Mouse (Mus musculus) CH12F3 (cell line): ENCODE measurements at regions not wholly inside any gene's neighbourhood (a gene's known extent, or its start where the extent isn't known, plus 50 kb on each side); places are given as distances from the start of the nearest gene placed in this dataset.

Experiments used
- in situ Hi-C: fragments of 300-500 bp; cut with MboI; formaldehyde crosslinking; loops from 2 replicates; pipeline ENCODE4 v1.14.3; 2020; ENCODE audit warnings: low sequenced_read_pairs

DNA sequence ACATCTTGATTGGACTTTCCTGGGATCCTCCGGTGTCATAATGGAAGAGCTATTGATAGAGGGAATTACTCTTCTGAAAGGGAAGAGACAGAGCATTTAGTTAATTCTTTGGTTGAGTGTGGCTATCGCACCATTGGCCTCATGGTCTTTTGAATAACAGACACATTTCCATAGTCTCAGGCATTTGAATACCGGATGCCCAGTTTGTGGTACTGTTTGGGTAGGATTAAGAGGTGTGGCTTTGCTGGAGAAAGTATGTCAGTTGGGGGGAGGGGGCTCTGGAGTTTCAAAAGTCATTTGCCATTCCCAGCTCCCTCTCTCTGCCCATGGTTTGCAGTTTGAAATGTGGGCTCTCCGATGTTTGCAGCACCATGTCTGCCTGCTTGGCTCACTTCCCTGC is 139.4 kb upstream of the Smim15 start:
- in situ Hi-C loops, result no loop called here

GRCm38 (mm10) chr13:107904051-107904740 is 140.1 kb upstream of the Smim15 start:
- in situ Hi-C loops, result no loop called here

DNA sequence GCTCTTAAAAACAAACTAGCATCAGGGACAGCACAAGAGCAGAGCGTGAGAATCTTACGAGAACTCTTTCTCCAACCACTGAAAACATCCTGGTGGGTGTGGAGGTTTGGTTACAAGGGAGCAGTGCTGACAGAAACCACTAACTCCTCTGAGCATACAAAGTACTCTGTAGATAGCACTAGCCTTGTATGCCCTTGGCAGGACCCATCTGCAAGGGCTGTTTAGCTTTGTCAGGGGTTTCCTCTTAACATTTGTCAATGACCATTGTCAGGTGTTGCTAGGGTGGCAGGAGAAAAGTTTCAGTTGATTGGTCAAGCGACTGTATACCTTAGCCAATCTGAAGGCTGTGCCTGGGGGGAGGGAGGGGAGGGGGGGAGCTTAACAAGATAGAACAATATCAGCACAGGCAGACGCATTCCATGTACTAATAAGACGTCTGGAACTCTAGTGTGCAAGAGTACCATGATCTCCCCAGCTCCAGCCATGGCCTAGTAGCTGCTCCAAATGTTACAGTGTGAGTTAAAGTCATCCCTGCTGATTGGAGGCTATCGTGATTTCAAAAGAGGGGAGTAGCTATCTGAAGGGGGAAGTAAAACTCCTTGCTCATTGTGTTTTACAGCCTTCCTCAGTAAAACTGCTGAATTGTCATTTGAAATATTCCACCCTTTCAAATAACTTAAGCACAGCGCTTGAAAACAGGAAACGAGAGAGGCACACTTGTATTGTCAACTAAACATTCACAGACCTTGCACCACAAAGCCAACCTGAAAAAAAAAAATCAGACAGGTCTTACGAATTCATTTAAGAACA is 140.9 kb upstream of the Smim15 start:
- in situ Hi-C loops, result no loop called here

DNA sequence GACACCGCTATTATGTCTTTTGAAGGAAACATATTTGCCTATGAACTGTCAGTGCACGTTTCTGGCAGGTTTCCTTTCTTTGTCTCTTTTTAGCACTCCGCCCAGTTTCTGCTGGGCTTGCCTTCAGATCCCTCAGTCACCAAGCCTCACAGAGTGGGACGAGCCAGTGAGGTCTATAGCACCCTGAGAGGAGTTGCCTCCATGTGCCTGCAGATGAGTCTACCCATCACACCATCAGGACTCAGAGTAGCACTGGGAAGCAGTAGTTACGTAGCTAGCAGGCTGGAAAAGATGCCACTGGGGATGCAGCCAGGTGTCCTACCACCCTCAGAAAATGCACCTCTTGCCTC is 141.5 kb upstream of the Smim15 start:
- in situ Hi-C loops, result no loop called here

- in situ Hi-C loops, result no loop called here
Observed at GRCm38 (mm10) chr13:107899600-107900229, 144.5 kb upstream of the Smim15 start.

- in situ Hi-C loops, result no loop called here
Observed at GRCm38 (mm10) chr13:107897646-107898045, 146.6 kb upstream of the Smim15 start.

DNA sequence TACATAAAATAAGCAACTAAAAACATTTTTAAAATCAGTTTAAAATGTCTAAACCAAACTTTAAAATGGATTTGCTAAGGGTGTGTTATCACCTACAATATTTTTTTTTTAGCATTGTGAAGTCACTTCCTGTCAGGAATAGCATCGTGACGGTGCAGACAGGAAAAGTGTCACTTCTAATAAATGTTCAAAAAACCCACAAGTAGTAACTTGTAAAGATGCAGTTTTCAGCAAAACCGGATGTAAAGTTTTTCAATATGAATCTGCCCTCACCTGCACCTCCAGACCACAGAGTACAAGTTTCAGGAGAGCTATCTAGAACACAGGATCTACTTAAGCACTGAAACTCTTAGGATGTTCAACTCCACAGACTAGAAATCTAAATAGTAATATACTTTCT is 147.1 kb upstream of the Smim15 start:
- in situ Hi-C loops, result no loop called here

- in situ Hi-C loops, result no loop called here
Observed at GRCm38 (mm10) chr13:107893581-107894183, 150.6 kb upstream of the Smim15 start.

DNA sequence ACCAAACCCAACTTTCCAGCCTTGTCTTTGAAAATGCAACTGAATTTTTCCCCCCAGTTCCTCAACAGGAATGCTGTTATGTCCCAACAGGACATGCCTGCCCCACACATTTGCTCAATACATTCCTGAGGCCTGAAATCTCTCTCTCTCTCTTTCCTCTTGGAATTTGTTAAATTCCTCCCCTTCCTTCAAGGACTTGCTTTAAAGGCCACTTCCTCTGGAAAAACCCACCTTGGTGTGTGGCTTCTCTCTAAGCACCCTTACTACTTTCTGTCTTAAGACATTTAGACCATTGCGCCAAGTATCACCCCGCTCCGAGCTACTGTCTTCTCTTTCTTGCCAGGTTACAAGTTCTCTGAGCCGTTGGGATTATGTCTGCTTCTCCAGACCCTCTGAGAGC is 151.2 kb upstream of the Smim15 start:
- in situ Hi-C loops, result no loop called here

DNA sequence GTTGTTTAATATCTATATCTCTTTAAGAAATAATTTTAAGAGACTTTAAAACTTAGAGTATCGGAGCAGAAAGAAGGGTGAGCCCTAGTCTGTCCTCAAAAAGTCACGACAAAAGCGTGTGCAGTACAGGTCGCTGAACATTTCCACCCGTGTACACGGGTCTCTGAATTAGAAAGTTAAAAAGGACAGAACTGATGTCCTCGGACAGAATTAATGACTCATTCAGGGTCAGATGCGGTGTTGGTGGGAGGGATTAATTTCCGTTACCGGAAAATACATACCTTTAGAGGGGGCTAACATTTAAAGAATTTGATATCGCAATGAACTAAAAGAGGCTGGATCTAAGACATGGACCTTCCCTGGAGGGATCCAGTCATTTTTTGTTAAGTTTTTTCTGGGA is 152.3 kb upstream of the Smim15 start:
- in situ Hi-C loops, result no loop called here

- in situ Hi-C loops, result no loop called here
Observed at GRCm38 (mm10) chr13:107890866-107891821, 153.1 kb upstream of the Smim15 start.

DNA sequence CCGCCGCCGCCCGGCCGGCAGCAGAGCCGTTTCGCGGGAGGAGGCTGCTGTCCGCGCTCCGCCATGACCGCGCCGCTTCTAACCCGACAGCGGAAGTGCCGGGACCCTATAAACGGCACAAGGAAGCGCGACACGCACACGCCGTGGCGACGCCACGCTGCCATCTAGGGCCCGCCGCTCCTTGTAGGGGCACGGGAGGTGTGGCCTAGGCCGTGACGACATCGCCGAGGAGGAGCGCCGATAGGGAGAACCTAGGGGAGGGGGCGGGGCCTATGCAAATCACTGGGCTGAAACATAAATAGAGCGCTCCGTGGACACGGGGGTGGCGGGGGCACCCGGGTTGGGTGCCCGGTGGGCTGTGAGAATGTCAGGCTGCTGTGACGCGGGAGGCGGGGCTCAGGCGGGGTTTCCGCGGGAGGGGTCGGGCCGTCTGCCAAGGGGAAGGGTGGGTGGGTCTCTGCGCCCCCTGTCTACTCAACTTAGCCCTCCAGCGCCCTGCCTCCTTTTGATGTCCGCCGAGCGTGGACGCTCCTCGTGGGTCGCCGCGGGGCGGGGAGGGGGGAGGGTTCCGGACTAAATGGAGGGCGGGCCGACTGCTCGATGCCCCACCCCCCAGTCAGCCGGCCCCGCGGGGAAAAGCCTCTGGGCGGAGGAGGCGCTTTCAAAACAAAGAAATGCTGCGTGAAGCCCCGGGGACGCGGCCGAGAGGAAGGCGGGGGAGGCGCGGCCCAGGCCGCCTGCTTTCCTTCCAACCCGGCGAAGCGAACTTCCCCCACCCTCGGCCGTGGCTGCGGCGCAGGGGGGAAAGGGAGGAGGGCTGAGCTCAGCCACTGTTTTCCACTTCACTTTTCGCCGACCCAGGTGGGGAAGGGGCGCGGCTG is 154.0 kb upstream of the Smim15 start:
- in situ Hi-C loops, result no loop called here

GRCm38 (mm10) chr13:107889588-107889984 is 154.7 kb upstream of the Smim15 start:
- in situ Hi-C loops, result no loop called here

DNA sequence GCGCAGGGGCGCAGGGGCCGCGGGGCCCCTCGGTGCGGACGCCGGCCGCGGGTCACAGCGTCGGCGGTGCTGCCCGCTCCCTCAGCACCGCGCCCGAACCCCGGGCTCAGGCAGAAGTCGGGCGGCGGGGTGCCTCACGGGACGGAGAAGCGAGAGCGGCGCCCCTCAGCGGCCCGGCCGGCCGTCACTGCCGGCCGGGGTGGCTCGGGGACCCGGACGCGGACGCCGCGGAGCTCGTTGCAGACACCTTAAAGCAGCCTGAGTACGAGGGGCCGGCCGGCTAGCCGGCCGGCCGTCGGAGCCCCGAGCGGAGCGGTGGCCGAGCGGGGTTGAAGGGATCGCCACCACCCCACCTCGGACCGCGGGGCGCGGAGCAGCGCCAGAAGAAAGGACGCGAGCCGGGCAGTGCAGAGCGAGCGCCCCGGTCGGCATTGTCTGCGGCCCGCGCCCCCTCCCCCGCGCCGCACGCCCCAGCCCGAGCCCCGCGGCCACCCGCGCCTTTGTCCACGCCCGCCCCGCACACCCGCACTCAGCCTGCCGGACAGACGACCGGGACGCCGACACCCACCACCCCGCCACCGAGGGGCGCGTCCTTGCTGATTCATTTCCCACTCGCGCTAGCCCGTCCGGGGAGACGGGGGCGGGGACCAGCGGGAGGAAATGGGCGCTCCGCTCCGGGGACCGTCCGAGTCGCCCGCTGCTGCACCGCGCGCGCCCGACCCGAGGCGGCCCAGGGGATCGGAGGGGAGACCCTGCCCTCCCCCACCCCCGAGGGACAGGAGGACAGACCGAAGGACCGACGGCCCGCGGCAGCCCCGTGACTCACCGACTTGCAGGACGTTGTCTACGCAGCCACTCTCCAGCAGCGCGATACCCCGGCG is 155.4 kb upstream of the Smim15 start:
- in situ Hi-C loops, result no loop called here

DNA sequence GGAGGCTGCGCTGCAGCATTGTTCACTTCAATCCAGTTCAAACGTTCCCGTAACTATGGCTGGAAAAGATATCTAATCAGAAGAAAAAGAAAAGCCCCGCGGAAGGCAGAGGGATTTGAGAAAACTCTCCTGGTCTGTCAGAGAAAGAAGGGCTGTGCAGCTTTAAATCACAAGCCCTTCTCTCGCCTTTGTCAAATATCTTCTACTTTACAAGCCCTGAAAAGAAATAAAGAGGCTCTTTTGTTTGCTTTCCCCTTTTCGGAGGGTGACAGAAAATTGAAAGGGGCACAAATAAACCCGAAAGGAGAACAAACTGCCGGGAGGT is 156.1 kb upstream of the Smim15 start:
- in situ Hi-C loops, result no loop called here

- in situ Hi-C loops, result no loop called here
Observed at GRCm38 (mm10) chr13:107887366-107888230, 156.6 kb upstream of the Smim15 start.

GRCm38 (mm10) chr13:107884836-107885235 is 159.4 kb upstream of the Smim15 start:
- in situ Hi-C loops, result no loop called here

DNA sequence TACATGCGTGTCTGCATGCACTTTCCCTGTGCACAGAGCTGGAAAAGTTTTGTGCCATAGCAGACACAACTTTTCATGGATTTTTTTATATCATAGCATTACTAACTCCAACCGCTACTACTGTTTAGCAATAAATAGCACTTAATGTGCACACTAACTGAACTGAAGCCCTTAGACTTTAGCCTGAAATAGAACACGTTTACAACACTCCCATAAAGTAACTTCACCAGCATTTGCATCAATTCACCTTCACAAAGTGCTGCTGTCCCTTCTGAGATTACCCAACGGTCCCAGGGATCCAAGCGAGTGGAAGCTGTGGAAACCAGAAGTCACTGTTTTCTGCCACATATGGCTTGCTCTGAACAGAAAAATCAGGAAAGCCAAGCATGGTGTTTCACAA is 161.9 kb upstream of the Smim15 start:
- in situ Hi-C loops, result no loop called here
